Mouse (Mus musculus): ENCODE measurements at regions not wholly inside any gene's neighbourhood (a gene's known extent, or its start where the extent isn't known, plus 50 kb on each side); places are given as distances from the start of the nearest gene placed in this dataset.
A peak's percentile ranks its signal among the peaks of the same experiment; 100 is the strongest.

DNA sequence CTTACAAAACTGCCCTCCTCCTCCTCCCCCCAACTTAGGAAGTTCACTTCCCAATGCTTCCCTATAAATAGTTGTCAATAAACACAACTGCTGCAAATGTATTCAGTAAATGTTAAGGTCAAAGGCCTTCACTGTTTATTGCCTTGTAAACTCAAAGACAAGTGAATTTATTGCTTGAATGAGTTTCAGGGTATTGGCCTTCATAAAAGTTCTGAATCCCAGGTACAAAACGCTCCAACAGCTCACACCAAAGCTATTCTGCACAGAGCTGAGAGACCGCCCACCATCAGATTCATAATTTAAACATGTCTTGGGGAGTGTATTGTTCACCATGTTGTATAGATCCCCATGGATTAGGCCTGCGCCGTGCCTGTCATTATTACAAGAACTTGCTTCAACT, 53.9 kb upstream of the Cdkn3 start:
- Histone ChIP-seq H3K4me1 (replicated peaks; ENCODE audit: low read depth, low read length) (peaks cover 6% of the 10 kb centered on the region; the same call in 1 of the 2 replicates), H3K9me3 (ENCODE audit: low read length) (no peaks in the 10 kb centered on the region), H3K36me3 (ENCODE audit: insufficient read depth, low read length) (no peaks in the 10 kb centered on the region), H3K27me3 (ENCODE audit: insufficient read depth, low read length) (peaks cover 2% of the 10 kb centered on the region; the same call in 1 of the 2 replicates), H3K4me3 (replicated peaks; ENCODE audit: low read length) (no peak overlapping the region)
- TF ChIP-seq POU5F1 (IDR thresholded peaks at IDR 0.05; ENCODE audit: borderline replicate concordance, low read length) (no peak), NANOG (IDR thresholded peaks at IDR 0.05; ENCODE audit: borderline replicate concordance, low read length) (no peak), CTCF (conservative IDR thresholded peaks at IDR 0.05; ENCODE audit: low read length) (no peak)

DNA sequence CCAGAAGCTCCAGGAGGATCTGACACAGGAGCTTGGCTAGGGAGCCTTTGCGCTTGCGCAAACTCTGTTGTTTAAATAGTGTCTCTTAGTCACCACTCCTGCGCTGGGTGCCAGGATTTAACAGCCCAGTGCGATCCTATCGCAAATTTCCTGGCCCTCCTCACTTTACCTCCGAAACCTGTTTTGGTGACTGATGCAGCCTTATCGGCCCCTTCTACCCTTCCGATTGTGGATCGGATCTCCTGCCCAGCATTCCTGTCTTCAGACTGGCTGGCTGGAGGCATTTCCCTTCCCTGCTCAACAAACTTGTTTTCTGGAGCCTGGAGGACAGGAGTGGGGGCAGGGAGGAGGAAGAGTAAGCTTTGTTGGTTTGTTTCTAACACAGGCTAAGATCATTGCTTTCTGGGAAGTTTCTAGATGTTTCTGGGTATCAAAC, 56.0 kb upstream of the Cdkn3 start:
- Histone ChIP-seq H3K4me1 (replicated peaks; ENCODE audit: low read depth, low read length) (peaks cover 6% of the 10 kb centered on the region; the same call in 1 of the 2 replicates), H3K9me3 (ENCODE audit: low read length) (no peaks in the 10 kb centered on the region), H3K4me3 (replicated peaks; ENCODE audit: low read length) (no peak overlapping the region), H3K27me3 (ENCODE audit: insufficient read depth, low read length) (peaks cover 2% of the 10 kb centered on the region; the same call in 1 of the 2 replicates), H3K36me3 (ENCODE audit: insufficient read depth, low read length) (no peaks in the 10 kb centered on the region)
- TF ChIP-seq NANOG (IDR thresholded peaks at IDR 0.05; ENCODE audit: borderline replicate concordance, low read length) (no peak), CTCF (conservative IDR thresholded peaks at IDR 0.05; ENCODE audit: low read length) (no peak), POU5F1 (IDR thresholded peaks at IDR 0.05; ENCODE audit: borderline replicate concordance, low read length) (no peak)

DNA sequence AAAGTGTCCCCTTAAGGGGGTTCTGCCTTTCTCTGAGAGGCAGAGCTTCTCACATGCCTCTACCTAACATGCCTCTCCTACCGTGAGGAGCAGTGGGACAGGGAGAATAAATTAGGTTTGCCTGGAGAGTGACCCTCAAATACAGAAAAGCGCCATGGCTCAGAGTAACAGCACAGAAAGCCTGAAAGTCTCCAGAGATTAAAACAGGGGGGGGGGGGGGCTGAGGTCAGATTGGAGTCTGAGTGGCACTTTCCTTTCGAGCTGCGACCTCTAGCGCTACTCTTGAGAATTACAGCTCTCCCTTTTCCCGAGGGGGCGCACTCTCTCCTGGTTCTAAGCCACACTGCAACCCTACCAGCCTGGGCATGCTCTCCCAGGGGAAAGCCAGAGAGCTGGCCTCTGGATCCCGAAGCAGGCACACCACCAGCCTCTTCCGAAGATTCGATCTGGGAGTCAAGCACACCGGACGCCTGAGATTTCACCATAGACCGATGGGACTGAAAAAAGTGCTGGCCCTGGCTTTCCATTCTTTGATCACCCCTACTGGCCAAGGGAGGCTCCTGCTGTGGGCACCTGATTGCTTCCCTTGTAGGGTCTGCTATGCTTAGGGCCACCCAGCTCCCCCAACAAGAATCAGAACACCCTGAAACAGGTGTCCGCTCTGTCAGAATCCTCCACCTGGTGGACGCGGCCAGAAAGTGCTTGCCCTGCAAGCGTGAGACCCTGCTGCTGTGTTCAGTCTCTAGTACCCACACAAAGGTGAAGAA, 57.5 kb upstream of the Cdkn3 start:
- Histone ChIP-seq H3K4me1 (replicated peaks; ENCODE audit: low read depth, low read length) (peaks cover 6% of the 10 kb centered on the region; the same call in 1 of the 2 replicates), H3K4me3 (replicated peaks; ENCODE audit: low read length) (0 out of 2 replicates have a peak overlapping the region, but pooled peaks have one; percentile 4), H3K9me3 (ENCODE audit: low read length) (no peaks in the 10 kb centered on the region), H3K36me3 (ENCODE audit: insufficient read depth, low read length) (no peaks in the 10 kb centered on the region), H3K27me3 (ENCODE audit: insufficient read depth, low read length) (peaks cover 2% of the 10 kb centered on the region; the same call in 1 of the 2 replicates)
- TF ChIP-seq CTCF (conservative IDR thresholded peaks at IDR 0.05; ENCODE audit: low read length) (peak; percentile 65), POU5F1 (IDR thresholded peaks at IDR 0.05; ENCODE audit: borderline replicate concordance, low read length) (no peak)

DNA sequence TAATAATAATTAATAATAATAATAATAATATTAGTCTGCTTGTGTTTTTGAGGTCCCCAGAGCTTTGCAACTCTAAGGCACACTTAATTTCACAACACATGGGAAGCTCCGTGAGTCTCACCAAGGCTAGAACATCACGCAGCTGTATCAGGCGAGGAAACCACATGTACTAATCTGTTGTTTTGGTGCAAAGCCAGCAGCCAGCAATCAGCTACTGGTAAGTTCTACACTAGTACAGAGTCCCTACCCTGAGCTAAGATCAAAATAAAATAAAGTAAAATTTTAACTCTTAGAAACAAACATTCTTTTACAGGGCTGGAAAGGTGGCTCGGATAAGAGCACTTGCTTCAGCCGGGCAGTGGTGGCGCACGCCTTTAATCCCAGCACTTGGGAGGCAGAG, 67.8 kb upstream of the Cdkn3 start:
- Histone ChIP-seq H3K36me3 (ENCODE audit: insufficient read depth, low read length) (no peaks in the 10 kb centered on the region), H3K9me3 (ENCODE audit: low read length) (no peaks in the 10 kb centered on the region), H3K4me1 (replicated peaks; ENCODE audit: low read depth, low read length) (peaks cover 14% of the 10 kb centered on the region), H3K4me3 (replicated peaks; ENCODE audit: low read length) (no peak overlapping the region), H3K27me3 (ENCODE audit: insufficient read depth, low read length) (0 out of 2 replicates have a peak, but pooled peaks cover 3% of the 10 kb centered on the region)
- no peak for TF ChIP-seq CTCF (conservative IDR thresholded peaks at IDR 0.05; ENCODE audit: low read length)
- TF ChIP-seq NANOG (IDR thresholded peaks at IDR 0.05; ENCODE audit: borderline replicate concordance, low read length): no peak
- no peak for TF ChIP-seq POU5F1 (IDR thresholded peaks at IDR 0.05; ENCODE audit: borderline replicate concordance, low read length)

DNA sequence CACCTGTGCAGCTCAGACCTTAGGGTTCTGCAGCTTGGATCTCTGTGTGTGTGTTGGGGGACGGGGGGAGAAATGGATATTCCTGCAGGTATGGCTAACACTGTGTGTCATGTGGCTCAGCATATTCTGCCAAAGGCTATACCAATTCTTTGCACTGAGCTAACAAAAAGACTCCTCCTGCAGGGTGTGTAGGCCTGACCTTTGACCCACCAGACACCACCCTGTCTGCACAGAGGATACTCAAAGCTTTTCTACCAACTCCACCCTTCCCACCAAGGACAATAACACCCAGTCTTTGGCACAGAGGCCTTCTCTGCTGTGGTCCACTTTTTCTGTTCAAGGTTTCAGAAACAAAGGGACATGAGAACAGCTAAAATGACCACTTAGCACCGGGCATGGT, 68.3 kb upstream of the Cdkn3 start:
- Histone ChIP-seq H3K27me3 (ENCODE audit: insufficient read depth, low read length) (0 out of 2 replicates have a peak, but pooled peaks cover 3% of the 10 kb centered on the region), H3K4me3 (replicated peaks; ENCODE audit: low read length) (no peak overlapping the region), H3K4me1 (replicated peaks; ENCODE audit: low read depth, low read length) (peaks cover 14% of the 10 kb centered on the region), H3K36me3 (ENCODE audit: insufficient read depth, low read length) (no peaks in the 10 kb centered on the region), H3K9me3 (ENCODE audit: low read length) (no peaks in the 10 kb centered on the region)
- TF ChIP-seq CTCF (conservative IDR thresholded peaks at IDR 0.05; ENCODE audit: low read length) (no peak), POU5F1 (IDR thresholded peaks at IDR 0.05; ENCODE audit: borderline replicate concordance, low read length) (no peak), NANOG (IDR thresholded peaks at IDR 0.05; ENCODE audit: borderline replicate concordance, low read length) (no peak)

DNA sequence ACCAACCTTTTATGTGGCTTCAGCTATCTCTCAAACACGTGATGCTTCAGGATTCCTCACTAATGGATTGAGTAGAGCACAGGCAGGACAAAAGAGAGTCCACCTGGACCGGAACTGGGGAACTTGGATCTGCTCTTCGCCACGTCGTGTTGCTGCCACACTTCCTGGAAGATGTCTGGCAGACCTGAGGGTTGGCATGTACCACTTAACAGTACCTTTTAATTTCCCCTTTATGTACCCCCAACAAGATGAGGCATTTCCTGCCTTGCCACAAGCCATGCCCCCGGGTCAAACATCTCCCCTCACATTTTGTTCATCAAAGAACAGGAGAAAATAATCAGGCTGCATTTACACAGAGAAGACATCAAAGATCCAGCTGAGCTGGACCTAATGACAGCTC, 77.6 kb upstream of the Cdkn3 start:
- no peaks in the 10 kb centered on the region for H3K27me3 ChIP-seq (ENCODE audit: insufficient read depth, low read length)
- no peak overlapping the region for H3K4me3 ChIP-seq (replicated peaks; ENCODE audit: low read length)
- no peaks in the 10 kb centered on the region for H3K9me3 ChIP-seq (ENCODE audit: low read length)
- H3K36me3 ChIP-seq (ENCODE audit: insufficient read depth, low read length): no peaks in the 10 kb centered on the region
- no peaks in the 10 kb centered on the region for H3K4me1 ChIP-seq (replicated peaks; ENCODE audit: low read depth, low read length)
- TF ChIP-seq NANOG (IDR thresholded peaks at IDR 0.05; ENCODE audit: borderline replicate concordance, low read length) (no peak), CTCF (conservative IDR thresholded peaks at IDR 0.05; ENCODE audit: low read length) (no peak), POU5F1 (IDR thresholded peaks at IDR 0.05; ENCODE audit: borderline replicate concordance, low read length) (no peak)

- no peaks in the 10 kb centered on the region for H3K36me3 ChIP-seq (ENCODE audit: insufficient read depth, low read length)
- TF ChIP-seq CTCF (conservative IDR thresholded peaks at IDR 0.05; ENCODE audit: low read length) (no peak), NANOG (IDR thresholded peaks at IDR 0.05; ENCODE audit: borderline replicate concordance, low read length) (no peak), POU5F1 (IDR thresholded peaks at IDR 0.05; ENCODE audit: borderline replicate concordance, low read length) (no peak)
- H3K27me3 ChIP-seq (ENCODE audit: insufficient read depth, low read length): no peaks in the 10 kb centered on the region
- no peak overlapping the region for H3K4me3 ChIP-seq (replicated peaks; ENCODE audit: low read length)
- H3K4me1 ChIP-seq (replicated peaks; ENCODE audit: low read depth, low read length): no peaks in the 10 kb centered on the region
- no peaks in the 10 kb centered on the region for H3K9me3 ChIP-seq (ENCODE audit: low read length)
Observed at GRCm38 (mm10) chr14:46678935-46679334, 81.4 kb upstream of the Cdkn3 start.

- H3K4me3 ChIP-seq (replicated peaks; ENCODE audit: low read length): no peak overlapping the region
- no peaks in the 10 kb centered on the region for H3K36me3 ChIP-seq (ENCODE audit: insufficient read depth, low read length)
- H3K4me1 ChIP-seq (replicated peaks; ENCODE audit: low read depth, low read length): peaks cover 4% of the 10 kb centered on the region; the same call in 1 of the 2 replicates
- H3K27me3 ChIP-seq (ENCODE audit: insufficient read depth, low read length): no peaks in the 10 kb centered on the region
- no peak for TF ChIP-seq NANOG (IDR thresholded peaks at IDR 0.05; ENCODE audit: borderline replicate concordance, low read length)
- no peak for TF ChIP-seq CTCF (conservative IDR thresholded peaks at IDR 0.05; ENCODE audit: low read length)
- TF ChIP-seq POU5F1 (IDR thresholded peaks at IDR 0.05; ENCODE audit: borderline replicate concordance, low read length): no peak
- peaks cover 12% of the 10 kb centered on the region for H3K9me3 ChIP-seq (ENCODE audit: low read length)
Observed at GRCm38 (mm10) chr14:46671482-46672225, 88.7 kb upstream of the Cdkn3 start.

Data from E14TG2a.4 (cell line).